Mouse (Mus musculus) lung, embryonic 14.5 days (tissue): ENCODE data around the gene Yipf2. TPM values are rescaled to one million over a fixed set of nuclear protein-coding genes. Genes with fewer than 3 reads are reported as not detected.

Experiments used
- ATAC-seq: fragments of 200-750 bp; cut with Nextera tagmentation; 2 replicates; pipeline ENCODE4 v1.8.0; 2017; ENCODE audit warnings: mild to moderate bottlenecking, moderate TSS enrichment, moderate library complexity; ENCODE audit not compliant: insufficient read depth
- DNase-seq: peaks from one replicate; pipeline ENCODE4 v3.0.0-alpha.2; 2015
- H3K27ac ChIP-seq: fragments of 300-500 bp; sonication (generic); 2 replicates; pipeline ENCODE4 v1.5.1; 2014; ENCODE audit warnings: low read depth, mild to moderate bottlenecking, moderate library complexity
- H3K27me3 ChIP-seq: fragments of 300-500 bp; sonication (generic); 2 replicates; pipeline ENCODE4 v1.6.1; 2014; ENCODE audit warnings: low read length, control low read depth; ENCODE audit not compliant: insufficient read depth
- H3K36me3 ChIP-seq: fragments of 300-500 bp; sonication (generic); 2 replicates; pipeline ENCODE4 v1.6.1; 2014; ENCODE audit warnings: control low read depth; ENCODE audit not compliant: insufficient read depth
- H3K4me1 ChIP-seq: fragments of 300-500 bp; sonication (generic); 2 replicates; pipeline ENCODE4 v1.6.1; 2014; ENCODE audit warnings: antibody characterized with exemption, control low read depth; ENCODE audit not compliant: insufficient read depth
- H3K4me2 ChIP-seq: fragments of 300-500 bp; sonication (generic); 2 replicates; pipeline ENCODE4 v1.6.1; 2014; ENCODE audit warnings: mild to moderate bottlenecking
- H3K4me3 ChIP-seq: fragments of 300-500 bp; sonication (generic); 2 replicates; pipeline ENCODE4 v1.5.1; 2014; ENCODE audit warnings: low read depth, low read length
- H3K9ac ChIP-seq: fragments of 300-500 bp; sonication (generic); 2 replicates; pipeline ENCODE4 v1.6.1; 2014
- H3K9me3 ChIP-seq: fragments of 300-500 bp; sonication (generic); 2 replicates; pipeline ENCODE4 v1.6.1; 2016; ENCODE audit warnings: low read depth, low read length, control low read depth
- CTCF ChIP-seq: IDR thresholded peaks from 2 replicates; pipeline ENCODE4 v1.5.1; 2016; ENCODE audit warnings: antibody characterized with exemption, low read depth
- WGBS: fragments of 180-500 bp; shearing (Covaris S2); extraction: QIAGEN DNeasy Blood & Tissue Kit; methylation state at CpG from one replicate; pipeline ENCODE4 v1.1.7; 2014; 5-methylcytosine and 5-hydroxymethylcytosine counted together
- polyA plus RNA-seq: library from polyadenylated mRNA; unstranded; fragments of >200 nt; fragmentation: Nextera tagmentation; extraction: Ambion mirVana; gene quantifications from 2 replicates; pipeline ENCODE4 v1.2.1, GENCODE M21; 2014

The Yipf2 gene
- polyA plus RNA-seq, 1 experiment from 2014 or later = 17.9 TPM

GRCm38 (mm10) chr9:21589538-21589937, 3.1 kb downstream of the Yipf2 start:
- 86% methylated on average over 5 of the region's 5 CpGs for WGBS
- Histone ChIP-seq H3K27ac (no peak overlapping the region), H3K9me3 (no peaks in the 10 kb centered on the region), H3K4me3 (no peak overlapping the region), H3K27me3 (no peaks in the 10 kb centered on the region), H3K4me1 (no peaks in the 10 kb centered on the region), H3K36me3 (peaks cover 65% of the 10 kb centered on the region), H3K4me2 (no peak overlapping the region), H3K9ac (no peak overlapping the region)
- no peak for TF ChIP-seq CTCF
- DNase-seq = no peak
- no peak for ATAC-seq

GRCm38 (mm10) chr9:21588350-21588749, 4.3 kb downstream of the Yipf2 start:
- Histone ChIP-seq H3K4me1 (no peaks in the 10 kb centered on the region), H3K36me3 (peaks cover 72% of the 10 kb centered on the region), H3K9me3 (no peaks in the 10 kb centered on the region), H3K27ac (no peak overlapping the region), H3K27me3 (no peaks in the 10 kb centered on the region), H3K4me3 (no peak overlapping the region), H3K4me2 (no peak overlapping the region), H3K9ac (no peak overlapping the region)
- DNase-seq (no peak), ATAC-seq (no peak)
- 81% methylated on average over 8 of the region's 8 CpGs for WGBS
- TF ChIP-seq CTCF = no peak

DNA sequence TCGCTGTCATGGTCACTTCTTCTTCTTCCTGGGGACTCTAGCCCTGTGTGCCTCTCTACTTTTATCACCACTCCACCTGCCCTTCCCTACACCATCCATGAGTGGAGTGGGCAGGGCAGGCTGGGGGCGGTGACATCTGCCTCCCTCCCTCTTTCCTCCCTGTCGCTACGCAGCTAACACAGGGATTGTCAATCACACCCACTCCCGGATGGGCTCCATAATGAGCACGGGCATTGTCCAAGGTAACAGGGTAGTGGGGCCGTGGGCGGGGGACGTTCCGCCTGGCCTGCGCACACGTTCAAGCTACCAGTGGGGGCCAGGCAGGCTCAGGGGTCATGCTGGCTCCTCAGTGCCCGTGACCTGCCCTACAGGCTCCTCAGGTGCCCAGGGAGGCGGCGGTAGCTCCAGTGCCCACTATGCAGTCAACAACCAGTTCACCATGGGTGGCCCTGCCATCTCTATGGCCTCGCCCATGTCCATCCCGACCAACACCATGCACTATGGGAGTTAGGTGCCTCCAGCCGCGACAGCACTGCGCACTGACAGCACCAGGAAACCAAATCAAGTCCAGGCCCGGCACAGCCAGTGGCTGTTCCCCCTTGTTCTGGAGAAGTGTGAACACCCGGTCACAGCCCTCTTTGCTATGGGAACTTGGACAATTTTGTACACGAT, 4.8 kb downstream of the Yipf2 start:
- no peak overlapping the region for H3K4me2 ChIP-seq
- DNase-seq (no peak), ATAC-seq (no peak)
- H3K36me3 ChIP-seq = peaks cover 78% of the 10 kb centered on the region
- WGBS = 83% methylated on average over 23 of the region's 23 CpGs
- no peaks in the 10 kb centered on the region for H3K27me3 ChIP-seq
- TF ChIP-seq CTCF = no peak
- H3K27ac ChIP-seq = no peak overlapping the region
- no peaks in the 10 kb centered on the region for H3K9me3 ChIP-seq
- no peak overlapping the region for H3K4me3 ChIP-seq
- no peaks in the 10 kb centered on the region for H3K4me1 ChIP-seq
- H3K9ac ChIP-seq = no peak overlapping the region

DNA sequence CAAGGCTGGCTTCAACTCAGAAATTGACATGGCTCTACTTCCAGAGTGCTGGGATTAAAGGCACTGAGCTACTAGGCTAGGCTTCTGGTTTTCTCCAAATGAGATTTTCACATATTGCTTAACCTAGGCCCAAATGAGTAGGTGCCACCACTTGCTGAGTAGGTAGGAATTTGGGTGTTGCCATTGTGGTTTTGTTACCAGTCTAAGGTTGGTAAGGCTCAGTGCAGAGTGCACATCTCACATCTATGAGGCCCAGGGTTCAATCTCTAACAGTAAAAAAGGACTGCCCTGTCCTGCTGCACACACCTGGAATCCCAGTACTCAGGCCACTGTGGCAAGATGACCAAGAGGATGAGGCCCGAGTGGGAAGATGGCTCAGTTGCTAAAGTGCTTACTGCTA, 7.2 kb downstream of the Yipf2 start:
- no peak for TF ChIP-seq CTCF
- Histone ChIP-seq H3K9ac (no peak overlapping the region), H3K27ac (no peak overlapping the region)

GRCm38 (mm10) chr9:21578226-21578625, 14.4 kb downstream of the Yipf2 start:
- Histone ChIP-seq H3K4me1 (no peaks in the 10 kb centered on the region), H3K4me3 (no peak overlapping the region), H3K9me3 (no peaks in the 10 kb centered on the region), H3K27ac (no peak overlapping the region), H3K36me3 (peaks cover 95% of the 10 kb centered on the region), H3K4me2 (no peak overlapping the region), H3K27me3 (no peaks in the 10 kb centered on the region), H3K9ac (no peak overlapping the region)
- DNase-seq (no peak), ATAC-seq (no peak)
- WGBS = 75% methylated on average over 3 of the region's 3 CpGs
- TF ChIP-seq CTCF = no peak

More for the DNA sequence above, 7.2 kb downstream of the Yipf2 start:
- Histone ChIP-seq H3K4me2 (no peak overlapping the region), H3K9me3 (no peaks in the 10 kb centered on the region), H3K4me1 (no peaks in the 10 kb centered on the region), H3K27me3 (no peaks in the 10 kb centered on the region), H3K36me3 (peaks cover 98% of the 10 kb centered on the region), H3K4me3 (no peak overlapping the region)
- DNase-seq = no peak
- WGBS = 79% methylated on average over 1 of the region's 1 CpGs
- ATAC-seq = no peak

DNA sequence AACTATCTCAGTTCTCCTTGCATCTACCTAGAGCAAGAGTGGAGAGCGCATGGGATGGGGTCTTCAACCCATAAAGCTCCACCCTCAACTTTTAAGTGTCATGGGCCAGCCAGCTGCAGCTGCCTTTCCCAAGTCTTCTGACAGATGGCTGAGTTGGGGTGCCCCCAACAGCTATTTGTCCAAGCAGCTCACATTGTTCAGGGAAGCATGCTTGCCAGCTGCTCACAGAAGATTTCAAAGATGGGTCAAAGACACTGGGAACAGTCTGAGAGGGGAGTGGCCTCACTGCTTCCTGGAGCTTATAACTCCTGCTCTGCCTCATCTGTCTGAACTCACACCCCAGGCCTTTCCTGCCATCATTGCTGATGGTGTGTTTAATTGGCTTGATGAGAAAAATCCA, 16.3 kb downstream of the Yipf2 start:
- ATAC-seq = no peak
- H3K9me3 ChIP-seq = no peaks in the 10 kb centered on the region
- 96% methylated on average over 1 of the region's 1 CpGs for WGBS
- no peaks in the 10 kb centered on the region for H3K27me3 ChIP-seq
- no peak for TF ChIP-seq CTCF
- no peak for DNase-seq
- no peak overlapping the region for H3K9ac ChIP-seq
- H3K4me3 ChIP-seq = no peak overlapping the region
- H3K4me2 ChIP-seq = no peak overlapping the region
- peaks cover 96% of the 10 kb centered on the region for H3K36me3 ChIP-seq
- no peak overlapping the region for H3K27ac ChIP-seq
- no peaks in the 10 kb centered on the region for H3K4me1 ChIP-seq

DNA sequence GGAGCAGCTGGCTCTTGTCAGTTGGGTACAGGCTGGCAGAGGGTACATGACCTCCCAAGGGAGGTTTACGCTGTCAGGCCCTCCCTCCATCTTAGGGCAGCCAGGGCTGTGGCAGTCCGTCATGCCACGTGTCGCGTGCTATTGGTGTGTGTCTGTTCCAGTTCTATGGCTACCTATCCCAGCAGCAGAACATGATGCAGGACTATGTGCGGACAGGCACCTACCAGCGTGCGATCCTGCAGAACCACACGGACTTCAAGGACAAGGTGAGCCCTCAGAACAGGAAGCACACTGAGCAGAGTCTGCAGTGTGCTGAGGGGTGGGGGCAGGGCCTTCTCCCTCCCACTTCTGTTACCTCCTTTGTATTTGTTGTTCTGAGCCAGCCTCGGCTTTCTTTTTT, 17.4 kb downstream of the Yipf2 start:
- H3K4me2 ChIP-seq = no peak overlapping the region
- DNase-seq (no peak), ATAC-seq (no peak; the same call in 1 of the 2 replicates)
- no peak overlapping the region for H3K9ac ChIP-seq
- H3K36me3 ChIP-seq = peaks cover 96% of the 10 kb centered on the region
- H3K9me3 ChIP-seq = no peaks in the 10 kb centered on the region
- WGBS = 90% methylated on average over 10 of the region's 10 CpGs
- no peaks in the 10 kb centered on the region for H3K4me1 ChIP-seq
- H3K27ac ChIP-seq = no peak overlapping the region
- H3K27me3 ChIP-seq = no peaks in the 10 kb centered on the region
- TF ChIP-seq CTCF = no peak
- no peak overlapping the region for H3K4me3 ChIP-seq
